Mouse (Mus musculus) midbrain, embryonic 10.5 days (tissue): ENCODE measurements at regions not wholly inside any gene's neighbourhood (a gene's known extent, or its start where the extent isn't known, plus 50 kb on each side); places are given as distances from the start of the nearest gene placed in this dataset.
A peak's percentile ranks its signal among the peaks of the same experiment; 100 is the strongest.

Source experiments
- DNase-seq: peaks from one replicate; pipeline ENCODE4 v3.0.0-alpha.2; 2017; ENCODE audit warnings: low spot score
- H3K27ac ChIP-seq: fragments of 300-500 bp; sonication (generic); replicated peaks from 2 replicates; pipeline ENCODE4 v1.5.1; 2016; ENCODE audit warnings: mild to moderate bottlenecking
- H3K27me3 ChIP-seq: fragments of 300-500 bp; sonication (generic); 2 replicates; pipeline ENCODE4 v1.6.1; 2016; ENCODE audit warnings: low read depth, mild to moderate bottlenecking; ENCODE audit not compliant: poor library complexity, severe bottlenecking
- H3K36me3 ChIP-seq: fragments of 300-500 bp; sonication (generic); 2 replicates; pipeline ENCODE4 v1.6.1; 2016; ENCODE audit warnings: mild to moderate bottlenecking, moderate library complexity
- H3K4me1 ChIP-seq: fragments of 300-500 bp; sonication (generic); 2 replicates; pipeline ENCODE4 v1.6.1; 2016
- H3K4me3 ChIP-seq: fragments of 300-500 bp; sonication (generic); 2 replicates; pipeline ENCODE4 v1.5.1; 2016; ENCODE audit warnings: mild to moderate bottlenecking, moderate library complexity
- H3K9me3 ChIP-seq: fragments of 300-500 bp; sonication (generic); replicated peaks from 2 replicates; pipeline ENCODE4 v1.6.1; 2016; ENCODE audit warnings: mild to moderate bottlenecking
- WGBS: fragments of 180-500 bp; shearing (Covaris S2); methylation state at CpG from one replicate; pipeline ENCODE4 v1.1.7; 2016; 5-methylcytosine and 5-hydroxymethylcytosine counted together

- H3K27me3 ChIP-seq: no peaks in the 10 kb centered on the region
- no peaks in the 10 kb centered on the region for H3K4me1 ChIP-seq
- WGBS: 93% methylated on average over 9 of the region's 9 CpGs
- no peaks in the 10 kb centered on the region for H3K36me3 ChIP-seq
- H3K27ac ChIP-seq: no peak overlapping the region
- H3K4me3 ChIP-seq: no peak overlapping the region
- no peak for DNase-seq
- H3K9me3 ChIP-seq: 0 out of 2 replicates have a peak, but pooled peaks cover 3% of the 10 kb centered on the region
Measured at GRCm38 (mm10) chr1:41285221-41285620, 479.8 kb downstream of the Tmem182 start.

- Histone ChIP-seq H3K9me3 (no peaks in the 10 kb centered on the region), H3K4me1 (no peaks in the 10 kb centered on the region), H3K4me3 (no peak overlapping the region), H3K27me3 (no peaks in the 10 kb centered on the region), H3K27ac (no peak overlapping the region), H3K36me3 (no peaks in the 10 kb centered on the region)
- DNase-seq: no peak
- 94% methylated on average over 9 of the region's 9 CpGs for WGBS
Measured at GRCm38 (mm10) chr1:41286221-41286620, 480.8 kb downstream of the Tmem182 start.

GRCm38 (mm10) chr1:41326861-41327480, 521.6 kb downstream of the Tmem182 start:
- no peaks in the 10 kb centered on the region for H3K36me3 ChIP-seq
- no peaks in the 10 kb centered on the region for H3K9me3 ChIP-seq
- 52% methylated on average over 3 of the region's 3 CpGs for WGBS
- peaks cover 16% of the 10 kb centered on the region for H3K4me1 ChIP-seq
- H3K27ac ChIP-seq: no peak overlapping the region
- H3K27me3 ChIP-seq: no peaks in the 10 kb centered on the region
- DNase-seq: no peak
- no peak overlapping the region for H3K4me3 ChIP-seq

- H3K36me3 ChIP-seq: no peaks in the 10 kb centered on the region
- peaks cover 8% of the 10 kb centered on the region; the same call in 1 of the 2 replicates for H3K4me1 ChIP-seq
- H3K27me3 ChIP-seq: no peaks in the 10 kb centered on the region
- H3K9me3 ChIP-seq: no peaks in the 10 kb centered on the region
- H3K4me3 ChIP-seq: no peak overlapping the region
- H3K27ac ChIP-seq: peak overlapping the region; percentile 25; the same call in 1 of the 2 replicates
- DNase-seq: no peak
- 75% methylated on average over 16 of the region's 16 CpGs for WGBS
Measured at GRCm38 (mm10) chr1:41349798-41350758, 544.7 kb downstream of the Tmem182 start.

- H3K36me3 ChIP-seq: no peaks in the 10 kb centered on the region
- H3K4me1 ChIP-seq: peaks cover 6% of the 10 kb centered on the region
- 16% methylated on average over 4 of the region's 4 CpGs for WGBS
- no peaks in the 10 kb centered on the region for H3K9me3 ChIP-seq
- no peaks in the 10 kb centered on the region for H3K27me3 ChIP-seq
- H3K4me3 ChIP-seq: no peak overlapping the region
- DNase-seq: no peak
- H3K27ac ChIP-seq: no peak overlapping the region
Measured at GRCm38 (mm10) chr1:41359061-41359460, 553.7 kb downstream of the Tmem182 start.

DNA sequence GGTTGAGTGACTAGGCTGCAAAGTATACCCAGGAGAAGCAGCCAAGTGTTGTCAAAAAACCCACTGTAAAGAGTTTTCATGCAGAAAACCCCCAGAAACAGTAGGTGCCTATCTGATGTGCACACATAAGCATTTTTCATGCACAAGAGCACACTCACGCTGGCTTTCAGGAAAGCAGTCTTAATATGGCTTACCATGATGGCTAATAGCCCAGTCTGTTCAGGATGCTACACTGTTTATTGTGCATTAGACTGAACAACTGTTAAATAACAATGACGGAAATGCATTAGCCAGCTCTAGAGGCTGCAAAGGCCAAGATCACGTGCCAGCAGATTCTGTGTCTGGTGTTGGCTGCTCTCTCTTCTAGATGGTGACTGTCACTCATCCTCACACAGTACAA, 556.1 kb downstream of the Tmem182 start:
- Histone ChIP-seq H3K9me3 (no peaks in the 10 kb centered on the region), H3K36me3 (no peaks in the 10 kb centered on the region), H3K4me1 (peaks cover 6% of the 10 kb centered on the region), H3K4me3 (no peak overlapping the region), H3K27me3 (no peaks in the 10 kb centered on the region), H3K27ac (no peak overlapping the region)
- DNase-seq: no peak
- WGBS: 85% methylated on average over 3 of the region's 3 CpGs

DNA sequence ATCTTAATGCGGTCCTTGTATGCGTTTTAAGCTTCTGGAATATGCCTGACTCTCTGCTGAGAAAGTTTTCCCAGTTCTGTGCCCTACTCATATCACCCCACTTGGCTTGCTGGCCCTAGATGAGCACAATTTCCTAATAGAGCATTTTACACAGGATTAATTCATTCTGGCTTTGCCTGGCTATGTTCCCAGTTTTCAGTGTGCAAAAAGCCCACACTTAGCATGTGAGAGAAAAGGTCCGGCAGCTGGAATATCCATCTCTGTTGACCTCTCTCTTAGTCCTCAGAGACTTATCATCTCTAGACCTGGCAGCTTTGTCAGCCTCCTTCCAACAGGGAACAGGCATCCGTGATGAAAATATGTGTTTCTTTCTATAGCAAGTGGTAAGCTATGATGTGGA, 574.6 kb downstream of the Tmem182 start:
- Histone ChIP-seq H3K36me3 (no peaks in the 10 kb centered on the region), H3K4me3 (no peak overlapping the region), H3K4me1 (peaks cover 11% of the 10 kb centered on the region), H3K27ac (peak overlapping the region; percentile 33; the same call in 1 of the 2 replicates), H3K27me3 (no peaks in the 10 kb centered on the region), H3K9me3 (no peaks in the 10 kb centered on the region)
- WGBS: 95% methylated on average over 4 of the region's 4 CpGs
- no peak for DNase-seq

DNA sequence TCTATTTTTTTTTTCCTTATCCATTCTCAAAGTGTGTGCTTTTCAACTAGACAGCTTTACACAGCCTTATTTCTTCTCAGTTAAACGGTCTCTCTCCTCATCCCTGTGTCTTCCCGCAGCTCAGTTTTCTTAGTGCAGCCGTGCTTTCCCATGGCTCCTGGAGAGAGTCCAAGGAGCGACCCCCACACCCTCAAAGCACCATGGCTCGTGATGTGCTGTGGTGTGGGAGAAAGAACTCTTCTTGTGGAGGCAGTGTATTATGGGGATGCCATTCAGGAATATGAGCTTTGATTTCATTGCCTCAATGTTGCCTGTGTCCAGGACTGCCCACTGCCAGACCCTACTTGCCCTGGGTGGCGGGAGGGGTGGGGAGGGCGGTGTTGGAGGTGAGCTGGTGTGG, 576.1 kb downstream of the Tmem182 start:
- H3K4me3 ChIP-seq: no peak overlapping the region
- WGBS: 90% methylated on average over 7 of the region's 7 CpGs
- H3K36me3 ChIP-seq: no peaks in the 10 kb centered on the region
- peaks cover 15% of the 10 kb centered on the region for H3K4me1 ChIP-seq
- no peaks in the 10 kb centered on the region for H3K9me3 ChIP-seq
- no peak for DNase-seq
- peak overlapping the region; percentile 61 for H3K27ac ChIP-seq
- no peaks in the 10 kb centered on the region for H3K27me3 ChIP-seq

- Histone ChIP-seq H3K27ac (peak overlapping the region; percentile 69), H3K36me3 (no peaks in the 10 kb centered on the region), H3K27me3 (no peaks in the 10 kb centered on the region), H3K4me3 (no peak overlapping the region), H3K4me1 (peaks cover 37% of the 10 kb centered on the region), H3K9me3 (no peaks in the 10 kb centered on the region)
- no peak for DNase-seq
- 24% methylated on average over 1 of the region's 1 CpGs for WGBS
Measured at GRCm38 (mm10) chr1:41384731-41385130, 579.3 kb downstream of the Tmem182 start.

GRCm38 (mm10) chr1:41386435-41386834, 581.0 kb downstream of the Tmem182 start:
- Histone ChIP-seq H3K4me1 (peaks cover 53% of the 10 kb centered on the region), H3K27ac (0 out of 2 replicates have a peak overlapping the region, but pooled peaks have one; percentile 15), H3K36me3 (no peaks in the 10 kb centered on the region), H3K27me3 (no peaks in the 10 kb centered on the region), H3K4me3 (no peak overlapping the region), H3K9me3 (no peaks in the 10 kb centered on the region)
- 66% methylated on average over 4 of the region's 4 CpGs for WGBS
- no peak for DNase-seq

GRCm38 (mm10) chr1:41390102-41390884, 584.9 kb downstream of the Tmem182 start:
- DNase-seq: peak; percentile 91

GRCm38 (mm10) chr1:41391071-41391470, 585.7 kb downstream of the Tmem182 start:
- H3K4me1 ChIP-seq: peaks cover 60% of the 10 kb centered on the region
- no peaks in the 10 kb centered on the region for H3K36me3 ChIP-seq
- 43% methylated on average over 7 of the region's 7 CpGs for WGBS
- peak overlapping the region; percentile 83 for H3K27ac ChIP-seq
- H3K4me3 ChIP-seq: no peak overlapping the region
- DNase-seq: peak; percentile 35
- no peaks in the 10 kb centered on the region for H3K9me3 ChIP-seq
- H3K27me3 ChIP-seq: peaks cover 6% of the 10 kb centered on the region; the same call in 1 of the 2 replicates

More at GRCm38 (mm10) chr1:41390102-41390884, 584.9 kb downstream of the Tmem182 start:
- peaks cover 60% of the 10 kb centered on the region for H3K4me1 ChIP-seq
- peak overlapping the region; percentile 5; the same call in 1 of the 2 replicates for H3K4me3 ChIP-seq
- WGBS: 7% methylated on average over 11 of the region's 11 CpGs
- no peaks in the 10 kb centered on the region for H3K9me3 ChIP-seq
- peak overlapping the region; percentile 83 for H3K27ac ChIP-seq
- no peaks in the 10 kb centered on the region for H3K36me3 ChIP-seq
- peaks cover 6% of the 10 kb centered on the region; the same call in 1 of the 2 replicates for H3K27me3 ChIP-seq
